In genomic region chr4:137862516-137863240, GRCm38 (mm10) we compare ENCODE assay signal across 8 mouse cellular contexts. TPM values are rescaled to one million over a fixed set of nuclear protein-coding genes. Genes with fewer than 3 reads are reported as not detected.
DNase-seq lines count a peak whose midpoint lies in the region; ATAC-seq and TF ChIP-seq lines count a peak whose summit lies in the region.

No protein-coding gene starts in this region.

- H3K4me2 ChIP-seq in kidney, embryonic 16.5 days (replicated peaks; ENCODE audit: low read depth, low read length) = peak overlapping the region; percentile 80
- peak overlapping the region; percentile 81 for H3K4me2 ChIP-seq in forebrain, embryonic 12.5 days
- H3K4me2 ChIP-seq in liver, embryonic 13.5 days = peak overlapping the region; percentile 83

- H3K4me3 ChIP-seq in kidney, embryonic 16.5 days (ENCODE audit: low read length) = peak overlapping the region; percentile 75
- peak overlapping the region; percentile 82 for H3K4me3 ChIP-seq in bone marrow macrophage, adult 2 months (ENCODE audit: insufficient read depth, low read length)
- peak overlapping the region; percentile 66 for H3K4me3 ChIP-seq in forebrain, embryonic 12.5 days (replicated peaks)
- H3K4me3 ChIP-seq in liver, embryonic 13.5 days (replicated peaks) = peak overlapping the region; percentile 69

- no peaks in the 10 kb centered on the region for H3K36me3 ChIP-seq in kidney, embryonic 16.5 days (ENCODE audit: insufficient read depth, low read length)
- no peaks in the 10 kb centered on the region for H3K36me3 ChIP-seq in forebrain, embryonic 12.5 days (replicated peaks)
- H3K36me3 ChIP-seq in liver, embryonic 13.5 days = no peaks in the 10 kb centered on the region

- TF ChIP-seq CTCF in bone marrow macrophage, adult 2 months (IDR thresholded peaks at IDR 0.05; ENCODE audit: low read depth, low read length) = no peak

- peak overlapping the region; percentile 42; the same call in 1 of the 2 replicates for H3K27ac ChIP-seq in kidney, embryonic 16.5 days (ENCODE audit: low read length)
- H3K27ac ChIP-seq in bone marrow macrophage, adult 2 months (ENCODE audit: insufficient read depth, low read depth, low read length) = no peak overlapping the region
- no peak overlapping the region for H3K27ac ChIP-seq in forebrain, embryonic 12.5 days
- H3K27ac ChIP-seq in liver, embryonic 13.5 days = 0 out of 2 replicates have a peak overlapping the region, but pooled peaks have one; percentile 9

- no peaks in the 10 kb centered on the region for H3K27me3 ChIP-seq in kidney, embryonic 16.5 days (ENCODE audit: insufficient read depth, low read length)
- peaks cover 13% of the 10 kb centered on the region; the same call in 1 of the 2 replicates for H3K27me3 ChIP-seq in forebrain, embryonic 12.5 days
- H3K27me3 ChIP-seq in liver, embryonic 13.5 days = peaks cover 48% of the 10 kb centered on the region

- peaks cover 53% of the 10 kb centered on the region for H3K4me1 ChIP-seq in kidney, embryonic 16.5 days (ENCODE audit: insufficient read depth, low read length)
- H3K4me1 ChIP-seq in bone marrow macrophage, adult 2 months (ENCODE audit: control insufficient read depth, insufficient read depth, low read length) = peaks cover 7% of the 10 kb centered on the region
- H3K4me1 ChIP-seq in forebrain, embryonic 12.5 days = peaks cover 46% of the 10 kb centered on the region
- H3K4me1 ChIP-seq in liver, embryonic 13.5 days (replicated peaks) = peaks cover 66% of the 10 kb centered on the region

- DNase-seq in kidney, adult 18-20 months = no peak
- no peak for DNase-seq in liver, embryonic 13.5 days
- DNase-seq in spleen, postnatal 10 days (ENCODE audit: low spot score in 2 of 2) = no peak
- DNase-seq in gastrocnemius, postnatal 25 days = no peak
- DNase-seq in spleen, adult 12 weeks (ENCODE audit: low spot score) = no peak

- 0 out of 2 replicates have a peak, but pooled peaks have one; percentile 0 for ATAC-seq in kidney, embryonic 16.5 days (ENCODE audit: low FRiP score, low TSS enrichment)
- ATAC-seq in forebrain, embryonic 12.5 days (ENCODE audit: low FRiP score) = 0 out of 2 replicates have a peak, but pooled peaks have one; percentile 0
- no peak for ATAC-seq in liver, embryonic 13.5 days (ENCODE audit: low read depth)

- TF ChIP-seq POLR2A in bone marrow macrophage, adult 2 months (IDR thresholded peaks at IDR 0.05; ENCODE audit: borderline replicate concordance, low read depth, low read length) = no peak

- no peaks in the 10 kb centered on the region for H3K9me3 ChIP-seq in kidney, embryonic 16.5 days (ENCODE audit: low read length)
- H3K9me3 ChIP-seq in forebrain, embryonic 12.5 days = no peaks in the 10 kb centered on the region
- no peaks in the 10 kb centered on the region for H3K9me3 ChIP-seq in liver, embryonic 13.5 days (replicated peaks)

- 11% methylated on average over 21 of the region's 21 CpGs for WGBS in kidney, embryonic 16.5 days
- WGBS in forebrain, embryonic 12.5 days = 16% methylated on average over 21 of the region's 21 CpGs
- WGBS in liver, embryonic 13.5 days (ENCODE audit: insufficient replicate concordance) = 15% methylated on average over 21 of the region's 21 CpGs

- peak overlapping the region; percentile 88 for H3K9ac ChIP-seq in kidney, embryonic 16.5 days (replicated peaks; ENCODE audit: low read length)
- H3K9ac ChIP-seq in forebrain, embryonic 12.5 days = peak overlapping the region; percentile 80
- H3K9ac ChIP-seq in liver, embryonic 13.5 days = peak overlapping the region; percentile 78

RNA-seq across cellular contexts. Expression of gene Ece1, which starts 0.6 kb away (rescaled TPM):
- 55.5 and 72.3 TPM in 2 replicates for polyA plus RNA-seq in kidney, embryonic 16.5 days (2015; fragmentation: Nextera tagmentation; extraction: Ambion mirVana)
- polyA plus RNA-seq in bone marrow macrophage, adult 2 months (2012; ENCODE audit: insufficient read depth, insufficient read length, missing spikeins) = 14.1 and 18.3 TPM in 2 replicates
- 18.3 and 23.4 TPM in 2 replicates for polyA plus RNA-seq in forebrain, embryonic 12.5 days (2016; fragmentation: Nextera tagmentation; extraction: Ambion mirVana)
- 12.3 and 14.2 TPM in 2 replicates for polyA plus RNA-seq in liver, embryonic 13.5 days (2015; fragmentation: Nextera tagmentation; extraction: Ambion mirVana)
- total RNA-seq in gastrocnemius, postnatal 25 days (2021) = 10 to 100 TPM; 47.6 to 54.2 TPM

Comparison
In these comparisons a context has a peak if more than half of its experiments do, and no peak if none do; other contexts are left out.
1. H3K27ac ChIP-seq: peak in kidney, embryonic 16.5 days (single experiment) and liver, embryonic 13.5 days (single experiment); none in bone marrow macrophage, adult 2 months (single experiment) and forebrain, embryonic 12.5 days (single experiment).
2. Peak in every context shown above with its lines, with median percentiles within 50 percentile points of each other: H3K4me2 ChIP-seq, H3K4me3 ChIP-seq and H3K9ac ChIP-seq.